Mouse (Mus musculus) layer of hippocampus, adult 2 months (tissue): Measurements from ENCODE around the gene Brd3. TPM values are rescaled to one million over a fixed set of nuclear protein-coding genes. Genes with fewer than 3 reads are reported as not detected.

Experiments used
- DNase-seq, 2 experiments: peaks; one replicate each; pipeline ENCODE4 v3.0.0; 2022; ENCODE audit warnings: low spot score in 2 of 2
- H3K27ac ChIP-seq: fragments of 200-600 bp; 2 replicates; pipeline ENCODE4 v1.8.1; 2022
- H3K4me3 ChIP-seq: fragments of 200-600 bp; 2 replicates; pipeline ENCODE4 v1.8.1; 2022; ENCODE audit warnings: mild to moderate bottlenecking
- CTCF ChIP-seq: fragments of 200-600 bp; conservative IDR thresholded peaks from 2 replicates; pipeline ENCODE4 v1.8.1; 2022; ENCODE audit warnings: antibody characterized with exemption, mild to moderate bottlenecking, moderate library complexity
- total RNA-seq, 2 experiments: library from RNA; stranded (reverse); gene quantifications; 2 replicates each; pipeline ENCODE4 v1.2.3; 2021

Brd3 gene
- total RNA-seq, 2 experiments from 2014 or later: 43.6 to 51.8 TPM

DNA sequence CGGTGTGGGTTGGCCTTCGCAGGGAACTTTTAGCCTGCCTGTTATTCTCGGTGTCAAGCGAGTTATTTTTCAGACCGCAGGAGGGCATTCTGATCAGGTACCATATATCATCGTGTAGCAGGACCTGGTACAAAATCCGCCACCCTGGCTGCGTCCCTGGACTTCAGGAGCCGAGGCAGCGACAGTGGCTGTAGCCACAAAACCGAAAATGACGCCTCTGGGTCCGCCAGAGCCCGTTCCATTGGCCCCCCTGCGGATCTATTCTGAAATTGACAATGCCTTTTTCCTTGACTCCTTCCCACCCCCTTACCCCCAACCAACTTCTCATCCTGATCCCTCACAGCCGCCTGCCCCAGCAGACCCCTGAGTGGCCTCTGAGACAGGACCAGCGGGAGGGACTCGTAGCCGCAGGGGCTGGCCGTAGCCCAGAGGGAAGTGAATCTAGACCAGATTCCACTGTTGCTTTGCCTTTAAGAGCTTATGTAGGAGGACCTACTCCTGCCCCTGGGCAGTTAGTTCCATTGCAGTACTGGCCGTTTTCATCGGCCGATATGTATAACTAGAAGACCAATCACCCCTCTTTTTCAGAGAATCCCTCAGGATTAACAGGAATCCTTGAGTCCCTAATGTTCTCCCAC, 11.0 kb downstream of the Brd3 start:
- no peak overlapping the region for H3K4me3 ChIP-seq
- no peak for TF ChIP-seq CTCF
- H3K27ac ChIP-seq: no peak overlapping the region
- no peak for DNase-seq

GRCm38 (mm10) chr2:27493971-27494370, 13.5 kb downstream of the Brd3 start:
- DNase-seq: no peak
- TF ChIP-seq CTCF: no peak; the same call in 1 of the 2 replicates
- Histone ChIP-seq H3K27ac (no peak overlapping the region), H3K4me3 (no peak overlapping the region)

GRCm38 (mm10) chr2:27490939-27491338, 16.5 kb downstream of the Brd3 start:
- DNase-seq: no peak
- Histone ChIP-seq H3K4me3 (no peak overlapping the region), H3K27ac (no peak overlapping the region)
- no peak for TF ChIP-seq CTCF

GRCm38 (mm10) chr2:27488362-27488761, 19.1 kb downstream of the Brd3 start:
- no peak for DNase-seq
- Histone ChIP-seq H3K4me3 (no peak overlapping the region), H3K27ac (no peak overlapping the region)
- no peak for TF ChIP-seq CTCF

GRCm38 (mm10) chr2:27487336-27488049, 20.0 kb downstream of the Brd3 start:
- H3K4me3 ChIP-seq: no peak overlapping the region
- no peak overlapping the region for H3K27ac ChIP-seq
- TF ChIP-seq CTCF: no peak
- DNase-seq: no peak

DNA sequence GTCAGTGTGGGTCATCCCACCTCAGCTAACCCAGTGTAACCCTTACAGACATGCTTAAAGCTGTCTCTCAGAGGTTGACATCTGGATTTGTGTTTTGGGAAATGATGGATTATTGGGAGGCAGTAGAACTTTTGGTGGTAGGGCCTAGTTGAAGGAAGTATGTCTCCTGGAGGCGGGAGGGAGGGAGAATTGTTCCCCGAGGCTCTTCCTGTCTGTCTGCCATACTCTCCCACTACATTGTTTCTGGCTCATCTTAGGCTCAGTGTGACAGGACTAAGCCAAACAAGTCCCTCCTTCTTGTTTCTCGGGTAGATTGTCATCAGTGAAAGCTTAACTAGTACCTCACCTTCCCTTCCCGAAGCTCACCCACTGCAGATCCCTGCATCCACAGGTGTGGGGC, 20.7 kb downstream of the Brd3 start:
- no peak for TF ChIP-seq CTCF
- no peak for DNase-seq
- Histone ChIP-seq H3K4me3 (no peak overlapping the region), H3K27ac (no peak overlapping the region)

- no peak for TF ChIP-seq CTCF
- Histone ChIP-seq H3K27ac (no peak overlapping the region), H3K4me3 (no peak overlapping the region)
- DNase-seq: no peak
Observed at GRCm38 (mm10) chr2:27482265-27482861, 25.1 kb downstream of the Brd3 start.

- no peak overlapping the region for H3K27ac ChIP-seq
- no peak overlapping the region for H3K4me3 ChIP-seq
- no peak for DNase-seq
- TF ChIP-seq CTCF: peak; percentile 13; the same call in 1 of the 2 replicates
Observed at GRCm38 (mm10) chr2:27480367-27480766, 27.1 kb downstream of the Brd3 start.

DNA sequence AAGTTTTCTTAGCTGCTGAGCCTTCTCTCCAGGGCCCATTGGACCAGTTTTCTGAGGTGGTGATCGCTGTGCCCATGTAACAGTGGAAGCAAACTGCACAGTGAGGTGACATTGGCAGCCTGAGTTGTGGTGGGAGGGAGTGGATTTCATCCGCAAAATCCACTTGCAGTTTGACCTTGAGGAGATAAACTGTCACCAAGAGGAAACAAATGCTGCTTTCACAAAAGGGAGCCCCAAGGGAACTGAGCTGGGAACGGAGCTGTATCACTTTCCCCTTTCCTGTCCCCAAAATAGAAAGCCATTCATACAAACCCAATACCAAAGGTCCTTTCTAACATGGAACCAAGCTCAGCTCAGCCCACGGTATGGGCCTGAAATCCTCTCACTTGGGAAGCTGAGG, 27.6 kb downstream of the Brd3 start:
- Histone ChIP-seq H3K4me3 (no peak overlapping the region), H3K27ac (no peak overlapping the region)
- no peak for TF ChIP-seq CTCF
- DNase-seq: no peak

DNA sequence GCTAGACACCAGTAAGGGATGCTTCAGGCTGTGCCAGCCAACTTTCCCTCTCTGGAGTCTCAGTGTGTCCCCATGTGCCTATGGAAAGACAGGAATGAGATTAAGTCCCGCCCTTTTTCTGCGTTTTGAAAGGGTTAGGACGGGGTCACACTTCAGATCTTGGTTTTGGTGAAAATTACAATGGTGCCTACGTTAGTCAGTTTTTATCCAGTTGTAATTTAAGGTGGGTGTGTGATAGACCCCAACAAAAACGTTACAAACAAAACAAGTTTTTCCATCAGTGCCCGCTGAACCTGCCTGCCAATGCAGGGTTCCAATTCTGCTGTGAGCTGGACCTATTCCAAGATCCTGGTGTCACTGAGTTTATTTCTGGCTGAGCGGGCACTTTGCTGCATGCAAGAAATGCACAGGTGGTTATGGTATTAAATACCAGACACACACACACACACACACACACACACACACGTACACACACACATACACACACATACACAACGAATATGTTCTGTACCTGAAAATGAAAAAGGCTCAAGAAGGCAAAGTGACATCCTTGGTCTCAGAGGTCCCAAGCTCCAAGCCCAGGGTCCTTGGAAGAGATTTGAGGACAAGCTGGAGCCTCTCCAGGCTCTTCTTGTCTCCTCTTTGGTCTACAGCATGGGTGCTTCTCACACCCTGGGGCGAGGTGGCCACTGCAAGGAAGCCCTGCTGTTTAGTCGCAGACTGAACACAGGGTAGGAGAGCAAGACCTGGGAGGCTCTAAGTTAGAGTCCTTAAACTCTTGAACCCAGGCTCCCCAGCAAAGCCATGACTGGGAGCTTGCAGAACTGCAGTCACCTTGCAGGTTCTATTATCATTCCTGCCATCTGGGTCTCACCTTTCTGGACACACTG, 30.9 kb downstream of the Brd3 start:
- Histone ChIP-seq H3K27ac (peak overlapping the region; percentile 94), H3K4me3 (peak overlapping the region; percentile 94)
- TF ChIP-seq CTCF: no peak
- DNase-seq: no peak

DNA sequence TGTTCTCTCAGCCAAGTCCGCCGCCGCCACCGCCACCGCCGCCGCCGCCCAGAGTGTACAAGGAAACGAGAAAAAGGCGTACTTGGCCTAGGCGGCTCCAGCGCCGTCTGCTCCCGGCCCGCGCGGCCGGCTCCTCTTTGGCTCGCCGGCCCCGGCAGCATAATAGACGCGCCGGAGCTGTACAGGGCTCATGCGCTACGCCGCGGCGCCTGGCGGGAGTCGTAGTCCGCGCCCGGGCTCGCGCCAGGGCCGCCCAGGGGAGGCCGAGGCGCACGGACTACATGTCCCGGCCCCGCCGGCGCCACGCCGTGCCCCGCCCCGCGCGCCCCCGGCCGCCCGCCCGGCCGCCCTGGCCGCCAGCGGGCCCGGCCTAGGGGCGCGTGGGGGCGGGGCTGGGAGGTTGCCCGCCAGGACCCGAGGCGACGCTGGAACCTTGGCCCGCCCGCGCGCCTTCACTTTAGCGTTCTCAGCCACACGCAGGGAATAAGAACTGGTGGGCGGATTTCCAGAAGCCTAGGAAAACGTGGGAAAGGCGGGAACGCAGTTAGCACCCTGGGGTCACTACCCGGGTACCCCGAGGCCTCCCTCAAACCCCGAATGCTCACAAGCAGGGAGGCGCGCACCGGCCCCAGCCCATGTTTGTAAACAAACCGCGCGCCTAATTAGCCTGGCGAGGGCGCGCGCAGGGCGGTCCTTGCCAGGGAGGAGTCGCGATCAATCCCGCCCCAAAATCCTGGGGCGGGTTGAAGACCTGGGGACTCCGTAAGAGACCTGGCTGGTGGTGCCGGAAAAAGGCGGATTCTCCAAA, 31.8 kb downstream of the Brd3 start:
- no peak for TF ChIP-seq CTCF
- Histone ChIP-seq H3K4me3 (peak overlapping the region; percentile 94), H3K27ac (peak overlapping the region; percentile 94)
- peak; percentile 90 to 92 for DNase-seq

GRCm38 (mm10) chr2:27474621-27475484, 32.6 kb downstream of the Brd3 start:
- H3K4me3 ChIP-seq: peak overlapping the region; percentile 66
- DNase-seq: no peak
- TF ChIP-seq CTCF: no peak
- peak overlapping the region; percentile 88 for H3K27ac ChIP-seq
